Mouse (Mus musculus) layer of hippocampus, postnatal 14 days (tissue): ENCODE results near the gene Sspo. TPM values are rescaled to one million over a fixed set of nuclear protein-coding genes. Genes with fewer than 3 reads are reported as not detected.

Source experiments
- DNase-seq, 2 experiments: peaks; one replicate each; pipeline ENCODE4 v3.0.0; 2021 to 2022; ENCODE audit warnings: low spot score in 2 of 2, mixed read lengths in 1 of 2
- microRNA-seq, 2 experiments: library from miRNA; unstranded; fragments of <30 nt; microRNA quantifications; one replicate each; pipeline ENCODE4 v1.2.0; 2021
- total RNA-seq, 2 experiments: library from RNA; stranded (reverse); gene quantifications; 2 replicates each; pipeline ENCODE4 v1.2.3; 2021

Sspo gene
- total RNA-seq, 2 experiments from 2014 or later = 0.44 to 0.57 TPM

DNA sequence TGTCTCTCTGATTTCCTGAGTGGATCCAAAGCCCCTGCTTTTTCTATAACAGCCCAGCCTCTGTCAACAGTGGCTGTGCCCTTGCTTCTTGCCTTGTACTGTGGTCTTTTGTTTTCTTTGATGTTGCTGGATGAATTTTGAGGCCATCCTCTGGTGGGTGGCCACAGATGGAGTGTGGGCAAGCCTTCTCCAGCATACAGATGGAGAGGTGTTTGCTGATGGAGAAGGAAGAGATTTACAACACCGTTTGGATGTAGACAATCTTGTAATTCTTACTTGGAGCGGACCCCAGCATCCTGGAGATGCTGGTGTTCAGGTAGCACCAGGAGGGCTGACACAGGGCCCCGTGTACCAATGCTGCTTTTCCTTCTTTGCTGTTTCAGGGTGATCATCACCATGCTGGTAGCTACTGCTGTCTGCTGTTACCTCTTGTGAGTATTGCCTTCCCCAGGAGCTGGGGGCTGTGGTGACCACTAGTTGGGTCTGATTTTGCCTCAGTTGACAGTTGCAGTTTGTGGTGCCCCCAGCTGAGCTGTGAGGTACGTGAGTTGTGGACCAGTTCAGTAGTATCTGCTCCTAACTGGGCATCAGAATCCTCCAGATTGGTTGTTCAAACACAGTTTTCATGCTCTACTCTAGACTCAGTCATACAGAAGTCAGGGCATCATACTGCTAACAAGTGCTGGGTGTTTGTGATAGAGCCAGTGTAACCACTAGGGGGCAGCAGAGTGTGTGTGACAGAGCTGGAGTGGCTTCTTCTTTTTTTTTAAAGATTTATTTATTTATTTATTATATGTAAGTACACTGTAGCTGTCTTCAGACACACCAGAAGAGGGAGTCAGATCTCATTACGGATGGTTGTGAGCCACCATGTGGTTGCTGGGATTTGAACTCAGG, 91.1 kb downstream of the Sspo start:
- peak; percentile 75 to 90 for DNase-seq

DNA sequence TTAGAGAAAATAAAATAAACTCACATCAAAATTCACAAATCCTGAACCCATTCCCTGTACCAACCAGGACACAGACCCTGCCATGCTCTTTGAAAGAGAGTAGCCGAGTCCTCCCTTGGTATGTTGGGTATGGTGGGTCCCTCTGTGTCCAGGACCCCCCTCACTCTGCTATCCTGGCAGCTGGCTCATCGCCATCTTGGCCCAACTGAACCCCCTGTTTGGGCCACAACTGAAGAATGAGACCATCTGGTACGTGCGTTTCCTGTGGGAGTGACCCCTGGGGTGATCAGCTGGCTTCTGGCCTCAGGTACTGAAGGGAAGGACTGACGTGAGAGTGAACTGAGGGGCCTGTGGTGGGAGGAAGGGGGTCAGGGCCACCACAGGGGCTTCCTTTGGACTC, 91.8 kb downstream of the Sspo start:
- DNase-seq = no peak

DNA sequence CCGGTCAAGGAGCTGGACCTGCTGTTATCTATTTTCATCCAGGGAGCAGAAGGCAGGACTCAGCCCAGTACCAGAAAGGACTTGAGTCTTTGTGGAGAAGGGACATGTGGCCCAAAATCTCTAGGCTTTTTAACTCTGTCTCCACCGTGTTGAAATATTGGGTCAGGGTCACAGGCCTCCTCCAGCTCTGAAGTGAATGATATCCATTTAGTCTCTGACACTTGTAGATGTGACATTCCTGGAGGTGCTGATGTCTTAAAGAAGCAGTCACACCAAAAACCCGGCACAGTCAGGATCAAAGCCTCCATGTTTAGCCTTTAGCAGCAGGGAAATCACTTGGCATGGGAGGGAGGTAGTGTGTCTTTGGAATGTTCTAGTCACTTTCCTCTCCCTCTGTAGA, 92.7 kb downstream of the Sspo start:
- no peak for DNase-seq

DNA sequence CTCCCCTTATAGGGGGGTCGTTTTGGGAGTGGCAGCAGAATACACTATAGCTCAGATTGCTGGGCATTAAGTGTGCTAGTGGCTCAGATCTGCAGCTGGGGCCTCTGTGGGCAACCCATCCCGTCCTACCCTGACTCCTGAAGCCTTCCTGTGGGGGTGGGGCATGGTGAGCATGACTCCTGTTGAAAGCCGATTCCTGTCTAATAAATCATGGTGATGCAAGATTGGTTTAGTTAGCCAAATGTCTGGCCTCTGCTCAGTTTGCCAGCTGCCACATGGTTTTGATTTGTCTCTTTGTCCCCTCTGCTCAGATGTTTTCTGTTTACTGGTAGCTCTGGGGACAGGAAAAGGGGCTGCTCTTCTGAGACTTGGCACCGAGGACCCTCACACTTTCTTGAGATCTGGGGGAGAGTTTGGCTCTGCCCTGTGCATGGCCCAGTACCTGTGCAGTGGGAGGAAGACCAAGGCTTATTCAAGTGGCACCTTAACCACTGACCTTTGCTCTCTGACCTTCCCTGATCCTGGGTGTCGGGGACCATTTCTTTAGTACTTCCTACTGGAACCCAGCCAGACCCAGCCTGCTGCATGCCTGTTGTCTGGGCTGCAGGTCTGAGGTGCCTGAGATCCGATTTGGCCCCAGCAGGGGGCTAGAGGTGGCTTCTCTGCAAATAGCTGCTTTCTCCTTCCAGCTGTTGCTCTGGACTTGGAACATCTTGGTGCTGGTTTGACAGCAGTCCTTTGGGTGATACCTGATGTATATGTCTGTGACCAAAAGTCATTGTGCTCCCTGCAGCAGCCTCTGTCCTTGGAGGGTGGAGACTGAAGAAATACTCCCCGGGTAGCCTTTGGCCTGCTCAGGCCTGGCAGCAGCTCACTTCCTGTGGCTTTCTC, 93.8 kb downstream of the Sspo start:
- no peak for DNase-seq

DNA sequence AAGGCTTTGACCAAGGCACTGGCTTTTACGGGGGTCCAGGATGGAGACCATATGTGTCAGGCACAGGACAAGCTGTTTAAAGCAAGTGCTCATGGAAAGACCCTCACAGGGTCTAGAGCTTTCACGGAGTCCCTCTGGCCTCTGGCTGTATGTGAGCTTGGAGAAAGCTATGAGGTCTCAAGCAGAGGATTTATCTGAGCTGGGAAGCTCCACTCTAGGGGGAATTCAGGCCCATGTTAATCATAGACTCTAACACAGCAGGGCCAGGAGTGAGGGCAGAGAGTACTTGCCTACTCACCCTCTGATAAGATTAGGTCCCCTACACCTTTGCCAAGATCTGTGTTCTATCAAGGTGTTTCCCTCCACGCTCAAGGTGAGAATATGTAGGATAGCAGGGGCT, 94.6 kb downstream of the Sspo start:
- DNase-seq = no peak

DNA sequence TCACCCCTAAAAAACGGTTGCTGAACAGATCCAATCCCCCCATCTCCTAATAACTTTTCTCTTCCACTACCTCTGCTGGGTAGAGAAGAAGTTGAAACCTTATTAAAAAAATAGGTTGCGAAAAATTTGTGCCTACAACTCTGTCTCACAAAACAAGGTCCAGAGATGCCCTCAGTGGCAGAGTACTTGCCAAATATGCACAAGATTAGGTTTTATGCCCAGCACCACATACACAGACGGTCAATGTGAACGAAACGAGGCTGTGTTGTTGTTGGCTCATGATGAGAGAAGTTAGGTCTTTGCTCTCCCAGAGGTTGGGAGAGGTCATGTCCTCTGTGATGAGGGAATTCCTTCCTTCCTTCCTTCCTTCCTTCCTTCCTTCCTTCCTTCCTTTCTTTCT, 97.2 kb downstream of the Sspo start:
- DNase-seq = no peak

DNA sequence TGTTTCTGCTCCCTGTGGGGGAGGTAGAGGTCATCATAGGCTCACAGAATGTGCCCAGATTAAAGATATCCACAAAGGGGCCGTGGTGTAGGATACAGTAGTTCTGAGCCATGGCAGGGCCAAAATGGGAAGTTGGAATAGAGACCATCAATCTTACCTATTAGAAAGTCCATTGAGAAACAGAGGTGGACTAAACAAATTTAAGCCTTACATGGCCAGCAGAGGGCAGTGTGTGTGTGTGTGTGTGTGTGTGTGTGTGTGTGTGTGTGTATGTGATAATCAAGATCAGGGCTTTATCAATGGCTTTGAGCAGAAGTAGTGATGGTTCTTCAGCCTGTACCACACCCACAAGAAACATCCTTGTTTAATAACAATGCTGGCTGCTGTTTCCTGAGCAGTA, 98.2 kb downstream of the Sspo start:
- no peak for DNase-seq

DNA sequence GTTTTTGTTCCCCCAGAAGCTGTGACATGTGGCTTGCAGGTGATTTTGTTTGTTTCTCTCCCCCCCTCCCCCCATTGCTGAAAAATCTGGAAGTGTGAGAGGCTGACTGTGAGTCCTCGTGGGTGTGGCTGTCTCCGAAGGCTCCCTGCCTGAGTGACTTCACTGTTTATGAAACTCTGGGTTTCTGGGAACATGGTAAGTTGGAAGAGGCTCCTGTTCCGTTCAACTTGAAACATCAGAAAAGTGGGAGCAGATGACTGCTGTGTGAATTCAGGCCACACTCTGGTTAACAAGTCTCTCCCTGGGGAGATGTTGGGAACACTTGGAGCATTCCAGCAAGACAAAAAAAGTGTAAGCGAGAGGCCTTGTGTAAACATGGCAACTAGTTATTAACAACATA, 98.8 kb downstream of the Sspo start:
- no peak for DNase-seq

DNA sequence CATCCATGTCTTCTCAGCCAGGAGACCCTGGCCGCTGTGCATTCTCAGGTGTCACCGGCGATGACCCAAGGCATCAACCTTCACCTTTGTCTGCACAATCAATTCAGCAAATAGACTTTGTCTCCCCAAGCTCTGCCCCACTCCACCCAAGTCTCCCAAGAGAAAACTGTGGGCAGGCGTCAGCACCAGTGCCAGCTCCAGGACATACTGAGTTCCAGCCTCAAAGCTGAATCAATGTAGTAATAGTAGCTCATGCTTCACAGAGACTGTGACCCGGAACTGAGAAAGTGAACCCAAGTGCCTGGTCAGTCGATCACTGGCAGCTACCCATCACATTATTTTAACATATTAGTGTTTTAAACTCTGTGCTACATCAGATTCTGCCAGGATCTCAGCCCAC, 100.3 kb downstream of the Sspo start:
- no peak for DNase-seq

Small RNA genes within 50 kb of the gene (microRNA-seq; reads per million reads assigned to microRNA genes)
- gene Gm24325 = 0 reads per million in 2 experiments

Other genes starting within 250 kb of the Sspo start
- gene Krba1, start 52.6 kb upstream of the Sspo start, total RNA-seq = 10 to 100 TPM; 39.4 to 43.0 TPM
- gene Zfp467, start 2.4 kb upstream of the Sspo start, total RNA-seq = 10 to 100 TPM; 19.0 to 20.0 TPM
- 100 to 1,000 TPM; 522 to 523 TPM for gene Atp6v0e2, start 89.4 kb downstream of the Sspo start, total RNA-seq
- gene Lrrc61, start 106.6 kb downstream of the Sspo start, total RNA-seq = 10 to 100 TPM; 29.2 to 30.2 TPM
- gene Rarres2, start 124.6 kb downstream of the Sspo start, total RNA-seq = 10 to 100 TPM; 14.9 to 23.3 TPM
- gene Gm45021, start 141.4 kb downstream of the Sspo start, total RNA-seq = not detected
- 10 to 100 TPM; 29.3 to 38.4 TPM for gene Repin1, start 145.7 kb downstream of the Sspo start, total RNA-seq
- not detected for gene Gm44965, start 145.7 kb downstream of the Sspo start, total RNA-seq
- 1 to 10 TPM; 6.4 to 6.5 TPM for gene Zfp775, start 153.8 kb downstream of the Sspo start, total RNA-seq
- gene AI854703, start 178.5 kb downstream of the Sspo start, total RNA-seq = 10 to 100 TPM; 12.5 to 13.7 TPM
- 1 to 10 TPM; 1.0 to 1.4 TPM for gene Gimap8, start 199.0 kb downstream of the Sspo start, total RNA-seq
- under 1 TPM; 0.55 to 0.62 TPM for gene Gimap9, start 227.9 kb downstream of the Sspo start, total RNA-seq
- under 1 TPM; 0.21 to 0.30 TPM for gene Gimap4, start 236.3 kb downstream of the Sspo start, total RNA-seq